Mouse (Mus musculus) common myeloid progenitor, adult 5-6 weeks (primary cell): ENCODE measurements around the gene Hhex. TPM values are rescaled to one million over a fixed set of nuclear protein-coding genes. Genes with fewer than 3 reads are reported as not detected.

ENCODE experiments used
- ATAC-seq: replicated peaks from 2 replicates; pipeline ENCODE4 v1.8.0; 2016; ENCODE audit warnings: low read depth, mild to moderate bottlenecking, moderate TSS enrichment, inconsistent platforms; ENCODE audit not compliant: poor library complexity, severe bottlenecking
- total RNA-seq: library from RNA; stranded (forward); fragments of 200-1000, 187-1606 nt; gene quantifications from 2 replicates; pipeline ENCODE4 v1.2.3, GENCODE M21; 2017

The Hhex gene
- 47.6 and 72.5 TPM in 2 replicates for total RNA-seq

GRCm38 (mm10) chr19:37434263-37434951, at the start of gene Hhex:
Hhex (plus strand) TSS chr19:37434810.
- ATAC-seq: peak; percentile 34

- ATAC-seq: no peak
Observed at GRCm38 (mm10) chr19:37386126-37386525, 48.5 kb upstream of the Hhex start.

GRCm38 (mm10) chr19:37391869-37392268, 42.7 kb upstream of the Hhex start:
- ATAC-seq: no peak

GRCm38 (mm10) chr19:37396279-37396678, 38.3 kb upstream of the Hhex start:
- ATAC-seq: no peak

DNA sequence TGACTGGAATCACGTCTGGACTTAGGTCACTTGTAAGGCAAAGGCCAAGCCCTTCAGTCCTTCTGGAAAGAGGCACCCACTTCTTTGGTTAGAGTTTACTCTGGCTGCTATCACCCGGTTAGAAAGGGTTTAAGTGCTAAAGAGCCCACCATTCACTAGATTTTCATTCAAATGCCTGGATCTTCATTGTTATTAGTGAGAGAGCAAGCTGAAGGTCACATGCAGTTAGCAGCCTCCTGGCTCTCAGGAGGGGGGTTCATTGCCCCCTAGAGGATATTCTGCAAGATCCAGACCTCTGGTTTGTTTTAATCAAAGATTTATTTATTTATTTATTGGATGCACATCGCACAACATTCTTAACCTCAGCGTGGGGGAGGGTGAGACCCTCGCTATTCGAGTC, 33.7 kb upstream of the Hhex start:
- ATAC-seq: no peak

DNA sequence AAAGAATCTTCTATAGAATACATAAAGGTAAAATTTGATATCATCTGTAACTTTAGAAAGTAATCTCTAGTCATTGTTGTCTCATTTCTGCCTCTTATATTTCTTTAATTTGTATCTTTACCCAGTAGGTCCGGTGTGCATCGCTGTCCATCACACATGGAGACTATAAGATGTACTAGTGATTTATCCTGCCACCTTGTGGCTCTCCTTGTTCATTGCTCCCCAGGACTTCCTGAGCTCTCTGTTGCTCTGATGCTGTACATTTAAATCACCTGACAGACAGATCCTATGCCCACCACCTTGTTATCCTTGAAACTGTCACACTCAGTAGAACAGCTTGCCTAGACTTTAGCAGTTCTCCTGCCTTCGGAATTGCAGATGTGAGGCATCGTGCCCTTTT, 16.3 kb upstream of the Hhex start:
- peak; percentile 82 for ATAC-seq

DNA sequence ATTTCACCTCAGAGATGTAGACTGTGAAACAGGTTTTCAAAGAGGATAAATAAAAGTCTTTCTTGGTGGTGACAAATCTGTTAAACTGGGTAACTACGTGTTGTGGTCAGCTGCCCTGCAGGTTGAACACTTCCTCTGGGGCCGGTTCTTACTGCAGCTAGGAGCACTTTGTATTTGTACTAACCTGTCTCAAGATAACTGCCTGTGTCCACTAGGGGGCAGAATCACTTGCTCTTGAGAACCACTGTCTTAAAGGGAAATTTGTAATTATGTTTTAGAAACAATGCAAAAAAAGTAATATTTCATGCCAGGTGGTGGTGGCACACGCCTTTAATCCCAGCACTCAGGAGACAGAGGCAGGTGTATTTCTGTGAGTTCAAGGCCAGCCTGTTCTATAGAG, 15.0 kb upstream of the Hhex start:
- peak; percentile 89 for ATAC-seq

GRCm38 (mm10) chr19:37428589-37428988, 6.0 kb upstream of the Hhex start:
- peak; percentile 42 for ATAC-seq

DNA sequence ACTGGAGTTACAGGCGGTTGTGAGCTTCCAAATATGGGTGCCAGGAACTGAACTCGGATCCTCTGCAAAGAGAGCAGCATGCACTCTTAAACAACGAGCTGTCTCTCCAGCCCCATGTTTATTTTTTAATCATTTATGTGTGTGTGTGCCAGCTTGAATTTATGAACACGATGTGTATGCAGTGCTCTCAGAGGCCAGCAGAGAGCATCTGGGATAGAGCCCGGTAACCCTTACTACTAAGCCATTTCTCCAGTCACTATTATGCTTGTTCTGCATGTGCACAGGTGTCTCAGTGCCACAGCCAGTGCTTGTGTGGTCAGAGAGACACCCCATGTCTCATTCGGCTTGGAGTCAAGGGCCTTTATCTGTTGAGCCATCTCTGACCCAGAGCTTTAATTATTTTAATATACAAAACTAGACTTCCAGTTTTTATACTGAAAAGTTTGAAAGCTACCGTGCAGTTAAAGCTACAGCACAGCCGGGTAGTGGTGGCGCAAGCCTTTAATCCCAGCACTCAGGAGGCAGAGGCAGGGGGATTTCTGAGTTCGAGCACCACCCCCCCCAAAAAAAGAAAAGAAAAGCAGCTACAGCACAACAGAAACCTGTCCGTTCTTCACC, 3.4 kb upstream of the Hhex start:
- ATAC-seq: no peak

DNA sequence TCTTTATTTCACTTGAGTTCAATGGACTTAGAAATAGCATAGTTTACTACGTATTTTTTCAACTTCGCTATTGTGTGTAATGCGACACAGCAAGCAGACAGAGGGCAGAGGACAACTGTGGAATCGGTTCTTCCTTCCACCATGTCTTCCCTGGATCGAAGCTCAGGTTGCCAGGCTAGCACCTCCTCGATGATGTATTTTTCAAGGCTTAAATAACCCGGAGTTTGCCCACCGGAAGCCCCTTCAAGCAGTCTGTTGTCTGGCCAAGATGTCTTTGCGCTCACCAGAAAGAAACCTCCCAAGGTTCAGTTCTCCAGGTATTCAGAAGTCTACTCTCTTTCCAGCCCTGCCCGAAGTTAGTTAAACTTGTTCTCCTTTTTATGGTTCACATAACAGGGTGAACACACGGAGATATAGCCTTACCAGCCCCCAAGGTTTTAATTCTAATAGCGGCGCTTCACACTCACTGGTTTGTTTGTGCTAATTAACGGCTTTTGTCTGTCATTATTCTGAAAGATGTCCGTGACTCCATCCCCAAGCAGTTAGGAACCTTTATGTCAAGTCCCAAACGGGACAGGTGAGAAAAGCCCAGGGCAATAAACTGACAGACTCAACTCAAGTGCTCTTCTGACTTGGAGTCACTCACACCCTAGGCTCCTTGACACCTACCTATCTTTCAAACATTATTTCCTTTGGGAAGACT, 1.6 kb upstream of the Hhex start:
- ATAC-seq: no peak

DNA sequence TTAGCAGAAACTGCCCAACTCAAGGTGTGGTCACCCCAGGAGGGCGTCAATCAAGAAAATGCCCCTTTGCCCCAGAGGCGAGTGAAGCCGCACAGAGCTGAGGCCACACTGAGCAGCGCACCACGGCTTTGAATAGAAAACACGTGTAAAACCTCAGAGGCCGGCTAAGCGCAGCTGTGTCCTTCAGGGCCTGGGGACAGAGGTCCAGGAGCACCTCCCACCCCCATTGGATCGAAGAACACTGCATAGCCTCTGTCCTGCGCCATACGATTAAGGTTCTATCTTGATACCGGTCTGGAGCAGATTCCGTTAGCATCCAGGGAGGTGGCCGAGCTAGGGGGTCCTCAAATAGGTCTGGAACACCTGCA, 731 bp upstream of the Hhex start:
- ATAC-seq: no peak

DNA sequence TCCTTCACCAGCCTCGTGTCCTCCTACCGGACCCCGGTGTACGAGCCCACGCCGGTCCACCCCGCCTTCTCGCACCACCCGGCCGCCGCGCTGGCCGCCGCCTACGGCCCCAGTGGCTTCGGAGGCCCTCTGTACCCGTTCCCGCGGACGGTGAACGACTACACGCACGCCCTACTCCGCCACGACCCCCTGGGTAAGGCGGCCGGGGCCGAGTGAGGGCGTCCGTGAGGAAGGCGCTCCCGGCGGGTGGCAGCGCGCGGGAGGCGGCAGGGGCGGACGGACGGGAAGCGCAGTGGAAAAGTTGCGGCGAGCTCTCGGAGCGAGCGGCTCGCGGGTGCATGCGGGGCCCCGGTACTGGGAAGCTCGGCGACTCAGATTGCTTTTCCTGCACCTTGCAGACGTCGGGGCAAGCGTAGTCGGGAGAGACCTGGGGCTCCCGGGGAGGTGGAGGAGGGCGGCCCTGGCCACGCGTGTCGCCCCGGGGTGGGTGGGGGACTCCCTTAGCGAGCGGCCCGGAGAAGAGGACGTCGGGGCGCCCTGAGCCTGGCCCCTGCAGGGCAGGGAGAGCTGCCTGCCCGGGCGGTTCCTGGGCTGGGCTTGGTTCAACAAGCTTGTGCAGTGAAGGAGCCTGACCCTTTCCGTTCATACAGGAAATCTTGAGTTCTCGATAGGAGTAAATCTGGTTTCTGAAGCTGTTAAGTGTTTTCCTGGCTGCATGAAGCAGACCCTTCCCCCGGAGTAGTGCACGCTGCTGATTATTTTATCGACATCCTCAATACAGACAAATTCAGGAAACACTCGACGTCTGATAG, 637 bp downstream of the Hhex start:
- peak; percentile 73 for ATAC-seq

DNA sequence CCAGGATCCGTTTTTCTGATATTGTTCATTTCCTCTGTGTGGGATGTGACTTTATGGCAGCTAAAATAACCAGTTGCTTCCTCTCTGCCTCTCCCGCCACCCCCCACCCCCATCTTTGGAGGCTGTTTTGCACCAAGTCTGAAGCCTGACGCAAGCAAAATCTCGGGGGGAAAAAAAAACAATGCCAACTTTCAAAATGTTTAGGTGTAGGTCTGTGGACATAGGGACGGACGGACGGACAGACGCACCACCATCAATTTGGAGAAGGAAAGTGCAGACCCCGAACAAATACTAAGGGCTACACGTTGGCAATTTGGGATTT, 1.2 kb downstream of the Hhex start:
- no peak for ATAC-seq

- peak; percentile 19 for ATAC-seq
Observed at GRCm38 (mm10) chr19:37436514-37437288, 2.1 kb downstream of the Hhex start.

DNA sequence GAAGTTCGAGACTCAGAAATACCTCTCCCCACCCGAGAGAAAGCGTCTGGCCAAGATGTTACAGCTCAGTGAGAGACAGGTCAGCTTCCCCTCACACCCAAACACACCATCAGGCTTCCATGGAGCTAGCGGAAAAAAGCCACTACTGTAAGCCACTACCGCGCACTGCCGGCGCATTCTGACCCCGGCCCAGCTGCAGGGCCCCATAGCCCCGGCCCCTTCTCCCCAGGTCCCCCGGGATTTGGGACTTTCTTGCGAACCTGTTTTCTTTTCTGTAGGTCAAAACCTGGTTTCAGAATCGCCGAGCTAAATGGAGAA, 2.6 kb downstream of the Hhex start:
- ATAC-seq: no peak

- no peak for ATAC-seq
Observed at GRCm38 (mm10) chr19:37440181-37440580, 5.6 kb downstream of the Hhex start.

DNA sequence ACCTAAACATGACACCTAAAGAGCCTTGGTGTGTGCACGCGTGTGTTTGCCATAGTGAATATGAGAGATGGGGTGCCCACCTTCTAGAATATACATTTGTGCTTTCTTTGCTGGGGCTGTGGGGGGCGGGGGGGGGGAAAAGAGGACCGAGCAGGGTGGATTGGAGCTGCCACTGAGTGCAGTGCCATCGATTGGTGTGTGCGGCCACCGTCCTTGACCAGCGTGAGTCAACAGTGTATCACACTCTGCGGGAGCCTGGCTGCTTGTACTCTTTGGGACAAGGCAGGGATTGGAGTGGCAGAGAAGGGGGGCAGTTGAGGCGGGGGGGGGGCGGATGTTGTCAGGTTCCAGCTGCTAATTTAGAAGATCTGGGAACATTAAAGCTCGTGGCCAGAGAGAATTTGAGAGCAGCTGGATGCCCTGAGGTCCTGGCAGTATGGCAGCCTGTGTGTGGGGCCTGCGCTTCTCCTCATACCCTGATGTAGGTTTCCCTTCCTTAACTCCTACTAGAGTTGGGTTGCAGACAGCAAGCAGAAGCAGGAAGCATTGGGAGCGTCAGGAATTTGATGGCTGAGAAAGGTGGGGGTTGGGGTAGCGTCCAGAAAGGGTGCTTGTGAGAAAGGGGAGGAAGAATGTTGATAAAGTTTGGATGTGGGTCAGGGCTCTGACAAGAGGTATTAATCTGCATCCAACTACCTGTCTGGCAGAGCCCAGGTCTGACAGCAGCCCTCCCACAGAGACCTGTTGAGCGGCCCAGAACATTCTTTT, 6.3 kb downstream of the Hhex start:
- ATAC-seq: no peak

GRCm38 (mm10) chr19:37442524-37443286, 8.1 kb downstream of the Hhex start:
- ATAC-seq: peak; percentile 61

DNA sequence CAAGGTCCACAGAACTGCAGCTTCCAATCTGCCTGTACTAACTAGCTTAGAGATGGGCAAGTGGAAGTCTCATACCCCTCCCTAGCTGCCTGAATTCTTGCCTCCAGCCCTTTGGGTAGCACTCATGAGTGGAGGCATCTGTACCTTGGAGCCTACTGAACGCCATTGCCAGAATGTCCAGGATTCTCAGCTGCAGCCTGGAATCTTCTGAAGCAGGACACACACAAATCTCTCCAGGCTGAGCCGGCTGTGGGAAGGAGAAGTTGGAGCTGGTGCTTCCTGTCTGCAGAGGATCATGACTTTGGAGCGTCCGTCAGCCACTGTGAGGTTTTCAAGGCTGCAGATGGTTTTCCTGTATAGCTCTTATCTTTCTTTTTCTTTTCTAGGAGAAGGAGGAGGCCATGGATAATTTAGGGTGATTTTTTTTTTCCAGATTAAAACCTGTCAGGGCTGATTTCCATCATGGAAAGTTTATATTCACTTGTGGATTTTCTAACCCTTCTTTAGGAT, 9.1 kb downstream of the Hhex start:
- ATAC-seq: peak; percentile 50
